Mouse (Mus musculus) testis, adult 2 months (tissue): ENCODE measurements around the gene H2afx.

ENCODE experiments used
- CTCF ChIP-seq: fragments of 200-500 bp; IDR thresholded peaks from 2 replicates; pipeline ENCODE4 v1.5.1; 2012; ENCODE audit warnings: low read depth, mild to moderate bottlenecking, inconsistent platforms, low read length, moderate library complexity; ENCODE audit not compliant: control insufficient read depth, insufficient read depth, insufficient replicate concordance
- POLR2A ChIP-seq: fragments of 200-500 bp; IDR thresholded peaks from 2 replicates; pipeline ENCODE4 v1.6.1; 2012; ENCODE audit warnings: low read depth, mild to moderate bottlenecking, inconsistent platforms, low read length, moderate library complexity; ENCODE audit not compliant: control insufficient read depth

DNA sequence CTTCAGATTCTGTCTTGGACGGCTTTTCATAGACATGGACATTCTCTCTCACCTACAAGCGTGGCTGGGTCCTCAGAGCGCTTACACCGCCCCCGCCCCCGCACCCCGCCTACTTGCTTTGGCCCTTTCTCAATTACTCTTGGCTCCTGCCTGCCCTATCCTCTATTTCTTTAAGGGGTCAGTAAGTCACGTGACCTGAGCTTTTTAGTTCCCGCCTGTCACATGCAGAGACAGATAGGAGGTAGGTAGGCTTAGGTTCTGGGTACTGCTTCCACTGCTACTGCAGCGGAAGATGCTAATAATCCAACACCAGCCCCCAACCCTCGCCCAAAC, 45.6 kb upstream of the H2afx start:
- TF ChIP-seq CTCF (no peak), POLR2A (no peak)
